Mouse (Mus musculus) MEL (cell line): ENCODE data around the gene Olfr995. TPM values are rescaled to one million over a fixed set of nuclear protein-coding genes. Genes with fewer than 3 reads are reported as not detected.

Experiments
- DNase-seq: peaks from one replicate; pipeline ENCODE4 v3.0.0; 2011; ENCODE audit warnings: low read depth, low spot score
- H3K27ac ChIP-seq: 2 replicates; pipeline ENCODE4 v1.5.1; 2012; ENCODE audit warnings: low read depth, mild to moderate bottlenecking, control low read depth, low read length, moderate library complexity; ENCODE audit not compliant: control insufficient read depth
- H3K27me3 ChIP-seq, 2 experiments: fragments of 150-350 bp in 1 of 2; sonication (generic) in 1 of 2; 2 replicates each; pipeline ENCODE4 v1.6.1; 2012; ENCODE audit warnings: low read length in 2 of 2, mild to moderate bottlenecking in 2 of 2, improper control_type of control experiment in 1 of 2, moderate library complexity in 1 of 2; ENCODE audit not compliant: insufficient read depth in 2 of 2, control insufficient read depth in 1 of 2
- H3K36me3 ChIP-seq, 2 experiments: 2 replicates each; pipeline ENCODE4 v1.6.1; 2012 to 2014; ENCODE audit warnings: low read length in 2 of 2, improper control_type of control experiment in 1 of 2, inconsistent platforms in 1 of 2, mild to moderate bottlenecking in 1 of 2; ENCODE audit not compliant: insufficient read depth in 2 of 2, control insufficient read depth in 1 of 2
- H3K4me1 ChIP-seq, 2 experiments: fragments of 150-350 bp in 1 of 2; sonication (generic) in 1 of 2; 2 replicates each; pipeline ENCODE4 v1.6.1; 2012; ENCODE audit warnings: low read length in 2 of 2, improper control_type of control experiment in 1 of 2, mild to moderate bottlenecking in 1 of 2; ENCODE audit not compliant: insufficient read depth in 2 of 2, control insufficient read depth in 1 of 2
- H3K4me3 ChIP-seq, 2 experiments: fragments of 150-350 bp in 1 of 2; sonication (generic) in 1 of 2; 2 replicates each; pipeline ENCODE4 v1.5.1; 2012; ENCODE audit warnings: low read depth in 2 of 2, low read length in 2 of 2, mild to moderate bottlenecking in 2 of 2, moderate library complexity in 2 of 2, control low read depth in 1 of 2, improper control_type of control experiment in 1 of 2; ENCODE audit not compliant: control insufficient read depth in 1 of 2, insufficient read depth in 1 of 2
- H3K79me2 ChIP-seq: 2 replicates; pipeline ENCODE4 v1.6.1; 2012; ENCODE audit warnings: mild to moderate bottlenecking, low read length, moderate library complexity; ENCODE audit not compliant: control insufficient read depth, poor library complexity, insufficient read depth
- H3K9ac ChIP-seq: 2 replicates; pipeline ENCODE4 v1.6.1; 2012; ENCODE audit warnings: low read depth, mild to moderate bottlenecking, control low read depth, low read length, moderate library complexity; ENCODE audit not compliant: control insufficient read depth, poor library complexity, severe bottlenecking
- H3K9me3 ChIP-seq: fragments of 150-350 bp; sonication (generic); replicated peaks from 2 replicates; pipeline ENCODE4 v1.6.1; 2012; ENCODE audit warnings: mild to moderate bottlenecking, low read length, improper control_type of control experiment, moderate library complexity; ENCODE audit not compliant: insufficient read depth
- EP300 ChIP-seq, 2 experiments: IDR thresholded peaks; 2 replicates each; pipeline ENCODE4 v1.6.1; 2011; ENCODE audit warnings: improper control_type of control experiment in 2 of 2, low read length in 2 of 2, low read depth in 1 of 2, mild to moderate bottlenecking in 1 of 2
- ETS1 ChIP-seq: IDR thresholded peaks from 2 replicates; pipeline ENCODE4 v1.6.1; 2012; ENCODE audit warnings: low read depth, mild to moderate bottlenecking, inconsistent platforms, low read length, improper control_type of control experiment, moderate library complexity
- GABPA ChIP-seq: IDR thresholded peaks from 2 replicates; pipeline ENCODE4 v1.6.1; 2012; ENCODE audit warnings: low read depth, mild to moderate bottlenecking, inconsistent platforms, low read length, improper control_type of control experiment, moderate library complexity
- KAT2A ChIP-seq: conservative IDR thresholded peaks from 2 replicates; pipeline ENCODE4 v1.6.1; 2012; ENCODE audit warnings: low read depth, low read length, improper control_type of control experiment, inconsistent platforms
- MAFK ChIP-seq: IDR thresholded peaks from 2 replicates; pipeline ENCODE4 v1.6.1; 2011; ENCODE audit warnings: low read depth, mild to moderate bottlenecking, low read length, improper control_type of control experiment, borderline replicate concordance
- MAX ChIP-seq: IDR thresholded peaks from 2 replicates; pipeline ENCODE4 v1.6.1; 2011; ENCODE audit warnings: low read length, improper control_type of control experiment
- MEF2A ChIP-seq: IDR thresholded peaks from 2 replicates; pipeline ENCODE4 v1.6.1; 2014; ENCODE audit warnings: low read depth, mild to moderate bottlenecking, inconsistent platforms, low read length, improper control_type of control experiment; ENCODE audit not compliant: poor library complexity, insufficient replicate concordance, severe bottlenecking; ENCODE audit errors: extremely low read depth
- MYC ChIP-seq: IDR thresholded peaks from 2 replicates; pipeline ENCODE4 v1.6.1; 2011; ENCODE audit warnings: low read depth, mild to moderate bottlenecking, low read length, improper control_type of control experiment, moderate library complexity
- POLR2AphosphoS2 ChIP-seq: IDR thresholded peaks from 2 replicates; pipeline ENCODE4 v1.6.1; 2011; ENCODE audit warnings: low read length, improper control_type of control experiment
- RCOR1 ChIP-seq: IDR thresholded peaks from 2 replicates; pipeline ENCODE4 v1.6.1; 2012; ENCODE audit warnings: low read depth, mild to moderate bottlenecking, inconsistent platforms, low read length, improper control_type of control experiment
- SMC3 ChIP-seq: IDR thresholded peaks from 2 replicates; pipeline ENCODE4 v1.6.1; 2011; ENCODE audit warnings: low read depth, low read length, improper control_type of control experiment
- TAL1 ChIP-seq: IDR thresholded peaks from 2 replicates; pipeline ENCODE4 v1.6.1; 2012; ENCODE audit warnings: mild to moderate bottlenecking, inconsistent platforms, low read length, moderate library complexity, mixed read lengths
- TCF12 ChIP-seq: IDR thresholded peaks from 2 replicates; pipeline ENCODE4 v1.6.1; 2014; ENCODE audit warnings: low read depth, mild to moderate bottlenecking, inconsistent platforms, low read length, improper control_type of control experiment, moderate library complexity
- UBTF ChIP-seq: IDR thresholded peaks from 2 replicates; pipeline ENCODE4 v1.6.1; 2012; ENCODE audit warnings: low read depth, mild to moderate bottlenecking, inconsistent platforms, low read length, improper control_type of control experiment, moderate library complexity, borderline replicate concordance; ENCODE audit not compliant: insufficient read depth
- polyA plus RNA-seq, 2 experiments: library from polyadenylated mRNA; stranded (reverse) in 1 of 2; unstranded in 1 of 2; fragments of >175 nt in 1 of 2; fragments of >200 nt in 1 of 2; gene quantifications; 2 replicates each; pipeline versions ENCODE4 v1.2.1 to v1.2.4; 2012; ENCODE audit warnings: low replicate concordance in 2 of 2, low read depth in 1 of 2; ENCODE audit not compliant: insufficient read length in 2 of 2, insufficient read depth in 1 of 2, missing spikeins in 1 of 2
- total RNA-seq: library from RNA; depleted of rRNA; stranded (reverse); fragments of 300-350 nt; gene quantifications from 2 replicates; pipeline ENCODE4 v1.2.3, GENCODE M21; 2012; rRNA removed

Gene Olfr995
- total RNA-seq = not detected in 2 replicates
- not detected for polyA plus RNA-seq

DNA sequence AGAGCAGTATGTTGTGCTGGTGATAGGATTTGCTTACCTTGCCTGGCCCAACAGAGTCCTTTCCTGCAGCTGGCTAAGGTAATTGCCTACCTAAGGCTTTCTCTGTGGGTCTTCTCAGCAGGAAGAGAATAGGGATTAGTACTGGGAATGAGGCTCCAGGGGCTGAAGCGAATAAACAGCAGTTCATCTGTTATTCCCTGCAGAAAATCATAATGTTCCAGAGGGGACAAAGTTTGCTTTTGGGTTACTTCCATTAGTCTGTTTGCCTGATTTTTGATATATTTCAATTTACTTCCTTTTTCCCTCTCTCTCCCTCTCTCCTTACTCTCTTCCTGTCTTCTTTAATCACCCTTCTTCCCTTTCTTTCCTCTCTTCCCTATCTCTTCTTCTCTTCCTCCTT, at the start of gene Olfr995:
Olfr995 (minus strand) TSS at position 101 of the 400 bp plus-strand sequence.
- no peaks in the 10 kb centered on the region for H3K36me3 ChIP-seq
- no peak within 1 kb of the TSS for H3K27ac ChIP-seq
- no peak for DNase-seq
- no peaks in the 10 kb centered on the region for H3K4me1 ChIP-seq
- H3K9ac ChIP-seq = no peak within 1 kb of the TSS
- no peak within 1 kb of the TSS for H3K4me3 ChIP-seq
- H3K79me2 ChIP-seq = no peaks in the 10 kb centered on the region
- no peaks in the 10 kb centered on the region for H3K27me3 ChIP-seq
- H3K9me3 ChIP-seq = no peaks in the 10 kb centered on the region
- no peak for TF ChIP-seq ETS1
- TF ChIP-seq, all 39 proteins: peak for 0

DNA sequence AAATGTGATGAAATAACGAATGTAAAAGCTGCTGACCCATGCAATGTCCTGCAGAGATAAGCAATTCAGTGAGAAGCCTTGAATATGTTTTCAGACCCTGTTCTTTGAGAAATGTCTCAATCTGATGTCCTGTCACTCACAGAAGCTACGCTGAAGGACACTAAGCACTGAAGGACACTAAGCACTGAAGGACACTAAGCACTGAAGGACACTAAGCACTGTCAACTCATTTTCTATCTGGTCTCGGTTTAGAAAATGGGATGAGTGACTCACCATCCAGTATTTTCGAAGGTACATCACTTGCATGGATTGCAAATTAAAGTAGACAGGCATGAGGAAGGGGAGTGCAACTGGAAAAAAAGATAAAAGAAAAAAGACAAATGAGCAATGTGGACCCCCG, 47.0 kb upstream of the Olfr995 start:
- no peaks in the 10 kb centered on the region for H3K4me1 ChIP-seq
- H3K4me3 ChIP-seq = no peak overlapping the region
- no peaks in the 10 kb centered on the region for H3K79me2 ChIP-seq
- no peak overlapping the region for H3K27ac ChIP-seq
- H3K9ac ChIP-seq = no peak overlapping the region
- DNase-seq = no peak
- TF ChIP-seq TCF12 = no peak
- no peak for TF ChIP-seq SMC3
- no peak for TF ChIP-seq MAFK
- TF ChIP-seq TAL1 = no peak
- no peak for TF ChIP-seq MYC
- no peak for TF ChIP-seq GABPA
- TF ChIP-seq POLR2AphosphoS2 = no peak
- no peak for TF ChIP-seq UBTF
- no peak for TF ChIP-seq MEF2A
- TF ChIP-seq RCOR1 = no peak
- no peaks in the 10 kb centered on the region for H3K36me3 ChIP-seq
- H3K9me3 ChIP-seq = no peaks in the 10 kb centered on the region
- H3K27me3 ChIP-seq = no peaks in the 10 kb centered on the region

DNA sequence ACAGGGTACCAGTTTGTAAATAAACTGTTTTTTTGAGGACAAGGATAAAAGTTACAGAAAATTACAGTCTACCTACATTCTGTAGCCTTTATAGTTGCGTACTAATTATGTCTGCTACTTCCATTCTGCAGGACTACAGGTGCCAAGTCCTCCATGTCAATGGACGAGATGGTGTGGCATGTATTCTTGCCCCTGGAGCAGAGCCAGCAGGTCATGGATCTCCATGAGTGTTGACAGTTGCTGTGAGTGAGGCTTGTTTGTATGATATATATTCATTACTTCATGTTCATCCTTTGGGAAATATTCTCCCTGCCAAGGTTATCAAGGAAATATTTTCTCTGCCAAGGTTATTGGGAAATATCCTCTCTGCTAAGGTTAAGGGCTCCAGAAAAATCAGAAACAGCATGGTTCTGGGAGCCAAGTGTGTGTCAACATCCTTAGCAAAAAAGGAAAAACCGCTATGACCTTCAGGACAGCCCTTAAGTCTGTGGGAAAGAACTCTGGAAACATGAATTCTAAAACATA, 23.4 kb upstream of the Olfr995 start:
- no peak for DNase-seq
- no peaks in the 10 kb centered on the region for H3K4me1 ChIP-seq
- H3K4me3 ChIP-seq = no peak overlapping the region
- TF ChIP-seq KAT2A (no peak), MAFK (no peak), MAX (no peak), ETS1 (no peak), EP300 (IDR thresholded peaks at IDR 0.05; ENCODE audit: low read depth in 1 of 2, low read length in 2 of 2) (no peak)
- H3K9ac ChIP-seq = no peak overlapping the region
- H3K27me3 ChIP-seq = no peaks in the 10 kb centered on the region
- H3K36me3 ChIP-seq = no peaks in the 10 kb centered on the region
- H3K79me2 ChIP-seq = no peaks in the 10 kb centered on the region
- H3K9me3 ChIP-seq = no peaks in the 10 kb centered on the region
- H3K27ac ChIP-seq = no peak overlapping the region
